Mouse (Mus musculus) urinary bladder, postnatal 14 days (tissue): ENCODE results near the gene Btbd35f20.
"Not testable (repeated sequence)": the region's sequence is repeated elsewhere in the genome, so short reads cannot be mapped to it uniquely, and the experiment has no call there.

Experiments
- DNase-seq: peaks from one replicate; pipeline ENCODE4 v3.0.0; 2021; ENCODE audit warnings: low spot score

Gene Btbd35f20

DNA sequence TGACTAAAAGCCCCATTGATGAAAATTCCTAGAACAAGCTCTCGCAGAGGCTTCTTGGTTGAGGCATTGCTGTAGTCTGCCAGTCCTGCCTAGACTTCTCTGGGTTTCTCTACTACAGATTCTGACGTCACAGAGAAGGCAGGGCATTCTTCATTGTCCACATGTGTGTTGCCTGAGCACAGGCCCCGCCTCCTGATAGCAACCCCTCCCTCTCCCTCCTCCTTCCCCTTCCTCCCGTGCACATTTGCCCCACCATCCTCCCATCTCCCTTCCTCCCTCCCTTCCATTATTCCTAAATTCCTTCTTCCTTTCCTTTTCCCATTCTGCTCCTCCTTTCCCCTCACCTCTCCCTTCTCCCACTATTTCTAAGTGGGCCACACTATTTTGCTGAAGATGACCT, at the start of gene Btbd35f20:
Gene Btbd35f20 (minus strand): TSS at position 101 of the 400 bp plus-strand sequence.
- not testable (repeated sequence) for DNase-seq
